Mouse (Mus musculus): ENCODE results near the gene Lmo2. TPM values are rescaled to one million over a fixed set of nuclear protein-coding genes. Genes with fewer than 3 reads are reported as not detected.
A peak's percentile ranks its signal among the peaks of the same experiment; 100 is the strongest.
"Not testable (repeated sequence)": the region's sequence is repeated elsewhere in the genome, so short reads cannot be mapped to it uniquely, and the experiment has no call there.

The Lmo2 gene
- polyA plus RNA-seq, 1 experiment: 13.1 TPM

GRCm38 (mm10) chr2:103977216-103977615, 19.4 kb downstream of the Lmo2 start:
- Histone ChIP-seq H3K27me3 (ENCODE audit: control insufficient read depth, insufficient read depth, low read length) (peaks cover 3% of the 10 kb centered on the region; the same call in 1 of the 2 replicates), H3K4me3 (ENCODE audit: low read depth, low read length) (no peak overlapping the region), H3K27ac (ENCODE audit: insufficient read depth, low read depth, low read length) (no peak overlapping the region), H3K4me1 (ENCODE audit: control insufficient read depth, insufficient read depth, insufficient read length, low read length) (no peaks in the 10 kb centered on the region), H3K36me3 (ENCODE audit: control insufficient read depth, insufficient read depth, low read length) (no peaks in the 10 kb centered on the region)
- WGBS: 80% methylated on average over 8 of the region's 8 CpGs
- TF ChIP-seq CTCF (IDR thresholded peaks at IDR 0.05; ENCODE audit: extremely low read depth, insufficient read length, insufficient replicate concordance, low read depth, low read length) (no peak), POLR2A (IDR thresholded peaks at IDR 0.05; ENCODE audit: low read depth, low read length) (no peak)

GRCm38 (mm10) chr2:103977716-103978115, 19.9 kb downstream of the Lmo2 start:
- Histone ChIP-seq H3K4me3 (ENCODE audit: low read depth, low read length) (no peak overlapping the region), H3K27ac (ENCODE audit: insufficient read depth, low read depth, low read length) (no peak overlapping the region), H3K4me1 (ENCODE audit: control insufficient read depth, insufficient read depth, insufficient read length, low read length) (no peaks in the 10 kb centered on the region), H3K36me3 (ENCODE audit: control insufficient read depth, insufficient read depth, low read length) (no peaks in the 10 kb centered on the region), H3K27me3 (ENCODE audit: control insufficient read depth, insufficient read depth, low read length) (0 out of 2 replicates have a peak, but pooled peaks cover 3% of the 10 kb centered on the region)
- WGBS: 61% methylated on average over 9 of the region's 9 CpGs
- TF ChIP-seq POLR2A (IDR thresholded peaks at IDR 0.05; ENCODE audit: low read depth, low read length): no peak
- TF ChIP-seq CTCF (IDR thresholded peaks at IDR 0.05; ENCODE audit: extremely low read depth, insufficient read length, insufficient replicate concordance, low read depth, low read length): no peak

- Histone ChIP-seq H3K27me3 (ENCODE audit: control insufficient read depth, insufficient read depth, low read length) (no peaks in the 10 kb centered on the region), H3K27ac (ENCODE audit: insufficient read depth, low read depth, low read length) (no peak overlapping the region)
- 6% methylated on average over 5 of the region's 5 CpGs for WGBS
Observed at GRCm38 (mm10) chr2:103982250-103982649, 24.5 kb downstream of the Lmo2 start.

GRCm38 (mm10) chr2:103983146-103983545, 25.4 kb downstream of the Lmo2 start:
- TF ChIP-seq POLR2A (IDR thresholded peaks at IDR 0.05; ENCODE audit: low read depth, low read length) (no peak), CTCF (IDR thresholded peaks at IDR 0.05; ENCODE audit: extremely low read depth, insufficient read length, insufficient replicate concordance, low read depth, low read length) (no peak)
- Histone ChIP-seq H3K4me3 (ENCODE audit: low read depth, low read length) (no peak overlapping the region), H3K27ac (ENCODE audit: insufficient read depth, low read depth, low read length) (no peak overlapping the region), H3K4me1 (ENCODE audit: control insufficient read depth, insufficient read depth, insufficient read length, low read length) (no peaks in the 10 kb centered on the region), H3K27me3 (ENCODE audit: control insufficient read depth, insufficient read depth, low read length) (no peaks in the 10 kb centered on the region), H3K36me3 (ENCODE audit: control insufficient read depth, insufficient read depth, low read length) (no peaks in the 10 kb centered on the region)
- 86% methylated on average over 10 of the region's 10 CpGs for WGBS

More at GRCm38 (mm10) chr2:103982250-103982649, 24.5 kb downstream of the Lmo2 start:
- H3K4me1 ChIP-seq (ENCODE audit: control insufficient read depth, insufficient read depth, insufficient read length, low read length): no peaks in the 10 kb centered on the region
- no peaks in the 10 kb centered on the region for H3K36me3 ChIP-seq (ENCODE audit: control insufficient read depth, insufficient read depth, low read length)
- no peak for TF ChIP-seq POLR2A (IDR thresholded peaks at IDR 0.05; ENCODE audit: low read depth, low read length)
- TF ChIP-seq CTCF (IDR thresholded peaks at IDR 0.05; ENCODE audit: extremely low read depth, insufficient read length, insufficient replicate concordance, low read depth, low read length): peak; percentile 98
- H3K4me3 ChIP-seq (ENCODE audit: low read depth, low read length): no peak overlapping the region

GRCm38 (mm10) chr2:103987595-103987994, 29.8 kb downstream of the Lmo2 start:
- H3K27me3 ChIP-seq (ENCODE audit: control insufficient read depth, insufficient read depth, low read length); H3K27ac ChIP-seq (ENCODE audit: insufficient read depth, low read depth, low read length); H3K36me3 ChIP-seq (ENCODE audit: control insufficient read depth, insufficient read depth, low read length); H3K4me3 ChIP-seq (ENCODE audit: low read depth, low read length); H3K4me1 ChIP-seq (ENCODE audit: control insufficient read depth, insufficient read depth, insufficient read length, low read length): not testable (repeated sequence)
- 54% methylated on average over 8 of the region's 8 CpGs for WGBS

- H3K4me1 ChIP-seq (ENCODE audit: control insufficient read depth, insufficient read depth, insufficient read length, low read length): no peaks in the 10 kb centered on the region
- H3K4me3 ChIP-seq (ENCODE audit: low read depth, low read length): no peak overlapping the region
- WGBS: 82% methylated on average over 6 of the region's 6 CpGs
- H3K27ac ChIP-seq (ENCODE audit: insufficient read depth, low read depth, low read length): no peak overlapping the region
- 0 out of 2 replicates have a peak, but pooled peaks cover 3% of the 10 kb centered on the region for H3K27me3 ChIP-seq (ENCODE audit: control insufficient read depth, insufficient read depth, low read length)
- TF ChIP-seq POLR2A (IDR thresholded peaks at IDR 0.05; ENCODE audit: low read depth, low read length): no peak
- no peak for TF ChIP-seq CTCF (IDR thresholded peaks at IDR 0.05; ENCODE audit: extremely low read depth, insufficient read length, insufficient replicate concordance, low read depth, low read length)
- no peaks in the 10 kb centered on the region for H3K36me3 ChIP-seq (ENCODE audit: control insufficient read depth, insufficient read depth, low read length)
Observed at GRCm38 (mm10) chr2:103989724-103990123, 31.9 kb downstream of the Lmo2 start.

- H3K4me3 ChIP-seq (ENCODE audit: low read depth, low read length): no peak overlapping the region
- H3K4me1 ChIP-seq (ENCODE audit: control insufficient read depth, insufficient read depth, insufficient read length, low read length): no peaks in the 10 kb centered on the region
- no peaks in the 10 kb centered on the region for H3K36me3 ChIP-seq (ENCODE audit: control insufficient read depth, insufficient read depth, low read length)
- 0 out of 2 replicates have a peak, but pooled peaks cover 3% of the 10 kb centered on the region for H3K27me3 ChIP-seq (ENCODE audit: control insufficient read depth, insufficient read depth, low read length)
- TF ChIP-seq CTCF (IDR thresholded peaks at IDR 0.05; ENCODE audit: extremely low read depth, insufficient read length, insufficient replicate concordance, low read depth, low read length) (no peak), POLR2A (IDR thresholded peaks at IDR 0.05; ENCODE audit: low read depth, low read length) (no peak)
- H3K27ac ChIP-seq (ENCODE audit: insufficient read depth, low read depth, low read length): no peak overlapping the region
Observed at GRCm38 (mm10) chr2:103991303-103991702, 33.5 kb downstream of the Lmo2 start.

GRCm38 (mm10) chr2:103992162-103992561, 34.4 kb downstream of the Lmo2 start:
- H3K27ac ChIP-seq (ENCODE audit: insufficient read depth, low read depth, low read length): no peak overlapping the region
- H3K4me3 ChIP-seq (ENCODE audit: low read depth, low read length): no peak overlapping the region
- H3K27me3 ChIP-seq (ENCODE audit: control insufficient read depth, insufficient read depth, low read length): 0 out of 2 replicates have a peak, but pooled peaks cover 3% of the 10 kb centered on the region
- WGBS: 54% methylated on average over 9 of the region's 9 CpGs
- no peaks in the 10 kb centered on the region for H3K36me3 ChIP-seq (ENCODE audit: control insufficient read depth, insufficient read depth, low read length)
- H3K4me1 ChIP-seq (ENCODE audit: control insufficient read depth, insufficient read depth, insufficient read length, low read length): no peaks in the 10 kb centered on the region
- TF ChIP-seq POLR2A (IDR thresholded peaks at IDR 0.05; ENCODE audit: low read depth, low read length) (no peak), CTCF (IDR thresholded peaks at IDR 0.05; ENCODE audit: extremely low read depth, insufficient read length, insufficient replicate concordance, low read depth, low read length) (no peak)
